Mouse (Mus musculus): ENCODE data around the gene Ndrg3.
A peak's percentile ranks its signal among the peaks of the same experiment; 100 is the strongest.
"Not testable (repeated sequence)": the region's sequence is repeated elsewhere in the genome, so short reads cannot be mapped to it uniquely, and the experiment has no call there.

Gene Ndrg3

GRCm38 (mm10) chr2:156933426-156933825 is 58.4 kb downstream of the Ndrg3 start:
- DNase-seq: no peak

DNA sequence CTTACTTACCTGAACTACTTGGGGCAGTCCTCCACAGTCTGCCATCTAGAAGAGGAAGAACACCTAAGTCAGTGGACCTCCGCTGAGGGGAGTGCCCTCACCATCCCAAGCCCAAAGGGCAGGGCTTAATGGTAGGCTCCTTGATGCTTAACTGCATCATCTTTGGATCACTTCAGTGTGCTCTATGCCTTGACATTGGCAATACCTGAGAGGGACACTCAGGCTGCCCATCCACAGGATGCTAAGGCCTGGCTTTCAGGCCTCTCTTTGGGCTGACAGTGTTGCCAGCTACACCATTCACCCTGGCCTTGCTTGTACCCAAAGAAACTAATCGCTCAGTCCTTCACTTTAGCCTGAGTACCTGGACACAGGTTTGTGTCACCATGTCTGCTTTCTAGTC is 60.4 kb downstream of the Ndrg3 start:
- no peak for DNase-seq

GRCm38 (mm10) chr2:156930549-156930948 is 61.3 kb downstream of the Ndrg3 start:
- no peak for DNase-seq

DNA sequence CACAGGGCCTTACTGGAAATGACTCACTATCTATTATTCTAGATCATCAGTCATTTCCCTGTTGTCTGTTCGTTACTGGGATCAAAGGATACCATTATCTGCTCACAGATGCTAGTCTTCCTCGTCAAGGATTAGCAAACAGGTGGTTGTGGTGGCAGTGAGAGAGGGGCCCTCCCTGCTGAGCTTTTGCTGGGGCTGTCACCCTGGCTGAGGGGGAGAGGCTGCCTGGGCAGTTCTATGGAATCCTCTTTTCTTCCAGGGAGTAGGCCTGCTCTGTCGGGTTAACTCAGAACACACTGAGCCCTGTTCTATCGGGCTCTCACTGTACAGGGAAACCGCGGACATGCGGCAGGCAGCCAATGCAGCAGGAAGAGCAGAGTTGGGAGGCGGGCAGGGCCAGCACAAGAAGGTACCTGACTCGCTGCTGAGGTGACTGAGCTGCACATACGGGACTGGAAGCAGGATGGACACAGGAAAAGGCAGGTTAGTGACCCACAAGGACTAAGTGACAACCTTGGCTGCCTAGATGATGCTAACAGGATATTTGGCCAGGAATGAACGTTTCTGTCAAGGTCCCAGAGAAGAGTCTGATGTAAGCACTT is 62.2 kb downstream of the Ndrg3 start:
- DNase-seq: no peak

- DNase-seq: no peak
These were observed 63.2 kb downstream of the Ndrg3 start for GRCm38 (mm10) chr2:156928606-156929005.

GRCm38 (mm10) chr2:156927663-156928062 is 64.2 kb downstream of the Ndrg3 start:
- DNase-seq: peak; percentile 63

GRCm38 (mm10) chr2:156925611-156926010 is 66.2 kb downstream of the Ndrg3 start:
- DNase-seq: not testable (repeated sequence)

DNA sequence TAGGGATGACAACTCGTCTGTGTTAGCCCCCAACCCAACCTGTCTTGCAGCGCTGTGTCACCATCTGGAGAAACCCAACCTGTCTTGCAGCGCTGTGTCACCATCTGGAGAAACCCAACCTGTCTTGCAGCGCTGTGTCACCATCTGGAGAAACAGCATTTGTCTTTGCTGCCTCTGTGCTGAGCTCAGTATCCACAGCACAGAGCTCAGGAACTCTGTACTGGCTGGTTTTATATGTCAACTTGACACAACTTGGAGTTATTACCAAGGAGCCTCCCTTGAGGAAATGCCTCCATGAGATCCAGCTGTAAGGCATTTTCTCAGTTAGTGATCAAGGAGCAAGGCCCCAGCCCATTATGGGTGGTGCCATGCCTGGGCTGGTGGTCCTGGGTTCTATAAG is 66.8 kb downstream of the Ndrg3 start:
- DNase-seq: not testable (repeated sequence)

DNA sequence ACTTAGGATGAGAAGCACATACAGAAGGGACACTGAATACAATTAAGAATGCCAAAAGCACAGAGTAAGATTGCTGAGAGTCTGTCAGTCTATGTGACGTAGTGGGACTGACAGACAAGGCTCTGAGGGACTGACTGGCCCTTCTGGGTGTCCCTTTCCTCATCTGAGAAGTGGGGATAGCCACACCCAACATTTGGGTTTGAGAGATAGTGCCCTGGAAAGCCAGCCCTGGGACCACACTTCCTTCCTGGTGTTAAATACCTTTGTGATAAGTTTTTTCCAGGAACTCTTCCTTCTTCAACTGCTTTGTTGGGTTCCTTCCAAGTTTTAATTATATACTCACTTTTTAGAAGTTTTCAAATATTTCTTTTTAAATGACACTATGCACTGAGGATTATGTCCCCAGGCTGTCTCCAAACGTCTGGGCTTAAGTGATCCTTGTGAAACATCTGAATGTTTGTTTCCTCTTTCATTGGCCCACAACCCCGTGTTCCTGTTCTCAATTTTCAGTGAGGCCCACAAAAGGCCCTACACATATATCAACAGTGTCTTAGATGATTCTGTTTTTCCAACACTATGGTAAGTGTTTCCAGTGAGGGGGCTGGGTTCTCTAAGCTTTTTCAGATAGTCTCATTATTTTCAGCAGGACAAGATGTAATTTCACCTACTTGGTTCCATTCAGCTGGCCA is 67.5 kb downstream of the Ndrg3 start:
- DNase-seq: no peak

DNA sequence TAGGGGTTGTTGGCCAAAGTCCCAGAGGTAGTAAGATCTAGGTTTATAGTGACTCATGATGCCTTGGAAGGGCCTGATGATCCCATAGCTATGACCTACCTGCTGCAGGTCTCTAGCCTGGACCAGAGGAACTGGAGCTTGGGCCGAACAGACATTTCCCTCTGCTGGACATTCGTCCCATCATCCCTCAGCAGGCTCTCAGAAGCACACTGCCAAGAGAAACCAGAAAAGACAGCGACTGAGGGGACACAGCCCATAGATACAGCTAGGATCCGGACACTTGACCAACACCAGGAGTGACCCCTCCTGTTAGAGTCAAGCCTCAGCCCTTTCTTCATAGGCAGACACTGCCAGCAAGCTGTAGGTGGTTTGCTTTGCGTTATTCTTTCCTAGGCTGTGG is 68.8 kb downstream of the Ndrg3 start:
- DNase-seq: no peak

GRCm38 (mm10) chr2:156919796-156920195 is 72.1 kb downstream of the Ndrg3 start:
- no peak for DNase-seq

DNA sequence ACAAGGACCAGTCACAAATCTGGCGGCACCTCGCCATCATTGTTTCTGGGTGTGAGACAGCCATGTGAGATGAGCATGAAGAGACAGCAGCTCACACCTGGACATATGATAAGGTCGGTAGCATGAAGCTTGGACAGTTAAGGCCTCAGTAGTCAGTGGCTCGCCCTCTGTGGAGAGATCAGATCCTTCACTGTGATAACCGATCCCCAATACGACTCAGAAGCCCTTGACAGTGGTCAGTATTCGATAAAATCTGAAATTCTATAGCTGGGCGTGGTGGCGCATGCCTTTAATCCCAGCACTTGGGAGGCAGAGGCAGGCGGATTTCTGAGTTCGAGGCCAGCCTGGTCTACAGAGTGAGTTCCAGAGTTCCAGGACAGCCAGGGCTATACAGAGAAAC is 72.7 kb downstream of the Ndrg3 start:
- not testable (repeated sequence) for DNase-seq

DNA sequence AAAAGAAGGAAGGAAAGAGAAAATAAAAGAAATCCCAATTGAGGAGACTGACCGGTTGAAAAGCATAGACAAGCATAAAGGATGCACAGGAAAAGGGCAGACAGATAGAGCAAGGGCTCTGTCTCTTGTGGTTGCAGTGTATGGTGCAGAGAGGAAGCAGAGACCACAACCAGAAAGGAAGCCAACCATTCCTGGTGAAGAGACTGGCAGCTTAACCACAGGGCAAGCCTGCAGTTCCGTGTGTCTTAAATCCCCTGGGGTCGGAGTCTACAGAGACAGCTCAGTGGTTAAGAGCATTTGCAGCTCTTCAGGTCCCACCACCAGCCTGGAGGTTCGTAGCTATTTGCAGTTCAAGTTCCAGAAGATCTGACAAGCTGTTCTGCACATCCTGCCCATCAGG is 73.3 kb downstream of the Ndrg3 start:
- no peak for DNase-seq

GRCm38 (mm10) chr2:156916419-156917125 is 75.3 kb downstream of the Ndrg3 start:
- DNase-seq: no peak

DNA sequence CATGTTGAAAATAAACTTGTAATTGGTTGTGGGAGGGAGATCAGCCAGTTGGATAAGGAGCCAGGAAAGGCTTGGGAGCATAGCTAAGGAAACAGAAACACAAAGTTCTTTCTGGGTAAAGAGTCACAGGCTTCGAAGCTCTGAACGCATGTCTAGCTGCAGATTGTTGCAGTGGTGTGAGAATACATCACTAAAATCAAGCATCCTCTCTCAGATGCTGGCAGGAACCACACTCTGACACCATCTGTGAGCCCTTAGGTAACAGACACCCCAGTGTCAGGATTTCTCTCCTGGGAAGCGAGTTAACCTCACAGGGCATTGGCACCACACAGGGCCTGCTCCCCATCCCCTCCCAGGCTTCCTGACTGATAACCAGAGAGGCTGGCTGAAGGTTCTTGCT is 76.3 kb downstream of the Ndrg3 start:
- DNase-seq: no peak

DNA sequence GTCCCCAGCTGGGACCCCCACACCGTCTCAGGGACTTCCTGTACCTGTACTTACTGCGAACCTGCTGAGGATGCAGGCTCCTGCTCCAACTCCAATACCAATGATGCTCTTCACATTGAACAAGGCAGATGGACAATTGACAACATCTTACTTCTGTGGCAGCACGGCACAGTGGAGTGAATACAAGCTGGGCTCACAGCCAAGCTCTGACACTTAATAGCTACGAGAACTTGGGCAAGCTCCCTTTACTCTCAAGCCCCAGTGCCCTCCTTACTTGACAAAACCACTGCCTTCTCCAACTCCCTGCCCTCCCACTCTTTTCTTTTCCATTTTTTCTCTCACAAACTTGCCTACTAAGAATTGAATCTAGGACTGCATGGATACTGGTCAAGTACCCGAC is 78.7 kb downstream of the Ndrg3 start:
- DNase-seq: no peak

DNA sequence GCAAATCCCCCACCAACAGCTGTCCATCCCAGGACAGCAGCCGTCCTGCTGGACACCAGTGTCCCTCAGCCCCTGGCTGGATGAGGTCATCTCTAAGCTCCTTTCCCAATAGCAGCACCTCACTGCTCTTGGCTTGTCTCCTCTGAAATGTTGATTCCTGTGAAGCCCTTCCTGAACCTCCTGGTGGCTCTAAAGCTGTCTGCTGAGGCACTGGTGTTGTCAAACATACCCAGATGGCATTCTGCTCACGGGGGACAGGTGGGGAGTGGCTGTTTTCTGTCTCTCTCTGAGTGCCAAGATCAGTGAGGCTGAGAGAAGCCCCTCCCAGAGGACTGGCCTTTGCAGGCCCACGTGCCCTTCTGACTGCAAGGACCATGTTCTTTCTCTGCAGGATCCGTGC is 85.9 kb downstream of the Ndrg3 start:
- DNase-seq: not testable (repeated sequence)

- peak; percentile 78 for DNase-seq
These were observed 86.7 kb downstream of the Ndrg3 start for GRCm38 (mm10) chr2:156904976-156905717.

DNA sequence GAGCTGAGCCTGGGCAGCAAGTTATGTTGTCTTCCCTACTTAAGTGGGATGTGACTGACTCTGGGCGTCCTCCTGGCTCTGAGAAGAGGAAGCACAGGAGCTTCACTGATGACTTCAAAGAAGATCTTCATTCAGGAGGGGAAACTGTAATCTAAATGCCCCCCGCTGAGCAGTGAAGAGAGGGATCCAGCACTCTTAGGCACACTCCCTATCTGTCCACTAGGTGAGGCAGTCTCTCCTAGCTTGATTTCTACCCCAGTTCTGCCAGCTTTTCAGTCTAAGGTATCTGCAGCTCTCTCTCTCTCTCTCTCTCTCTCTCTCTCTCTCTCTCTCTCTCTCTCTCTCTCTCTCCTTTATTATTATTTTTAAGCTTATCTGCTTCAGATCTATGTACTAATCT is 88.5 kb downstream of the Ndrg3 start:
- no peak for DNase-seq

DNA sequence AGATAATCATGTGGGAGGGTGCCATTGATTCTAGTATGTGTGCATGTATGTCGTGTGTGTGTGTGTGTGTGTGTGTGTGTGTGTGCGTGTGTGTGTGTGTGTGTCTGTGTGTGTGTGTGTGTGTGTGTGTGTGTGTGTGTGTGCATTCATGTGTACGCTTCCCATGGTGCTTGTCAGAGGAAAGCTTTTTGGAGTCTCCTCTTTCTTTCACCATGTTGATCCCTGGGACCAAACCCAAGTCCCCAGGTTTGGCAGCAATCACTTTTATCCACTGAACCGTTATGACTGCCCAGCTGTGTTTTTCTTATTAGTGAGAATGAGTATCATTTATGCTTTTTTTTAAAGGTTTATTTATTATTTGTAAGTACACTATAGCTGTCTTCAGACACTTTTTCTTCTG is 89.4 kb downstream of the Ndrg3 start:
- not testable (repeated sequence) for DNase-seq

DNA sequence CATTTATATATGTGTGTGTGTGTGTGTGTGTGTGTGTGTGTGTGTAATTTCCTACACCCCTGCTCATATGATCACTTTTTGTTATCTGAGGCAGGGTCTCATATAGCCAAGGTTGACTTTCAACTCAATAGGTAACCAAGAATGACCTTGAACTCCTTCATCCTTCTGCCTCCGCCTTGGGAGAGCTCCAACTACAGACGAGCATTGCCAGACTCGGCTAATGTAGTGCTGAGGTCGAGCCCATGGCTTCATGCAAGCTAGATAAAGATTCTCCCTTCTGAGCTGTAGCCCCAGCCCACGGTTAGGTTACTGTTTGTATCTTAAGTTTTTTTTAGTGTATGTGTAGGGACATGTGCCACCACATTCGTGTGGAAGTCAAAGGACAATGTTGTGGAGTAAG is 90.0 kb downstream of the Ndrg3 start:
- no peak for DNase-seq

- no peak for DNase-seq
These were observed 90.5 kb downstream of the Ndrg3 start for GRCm38 (mm10) chr2:156901344-156901743.

GRCm38 (mm10) chr2:156899184-156899583 is 92.7 kb downstream of the Ndrg3 start:
- peak; percentile 38 for DNase-seq
